Mouse (Mus musculus): Measurements from ENCODE around the gene Syt17. TPM values are rescaled to one million over a fixed set of nuclear protein-coding genes. Genes with fewer than 3 reads are reported as not detected.
"Not testable (repeated sequence)": the region's sequence is repeated elsewhere in the genome, so short reads cannot be mapped to it uniquely, and the experiment has no call there.

The Syt17 gene
- total RNA-seq, 4 experiments from 2014 or later, result 35.8 to 48.1 (median 41.5) TPM

DNA sequence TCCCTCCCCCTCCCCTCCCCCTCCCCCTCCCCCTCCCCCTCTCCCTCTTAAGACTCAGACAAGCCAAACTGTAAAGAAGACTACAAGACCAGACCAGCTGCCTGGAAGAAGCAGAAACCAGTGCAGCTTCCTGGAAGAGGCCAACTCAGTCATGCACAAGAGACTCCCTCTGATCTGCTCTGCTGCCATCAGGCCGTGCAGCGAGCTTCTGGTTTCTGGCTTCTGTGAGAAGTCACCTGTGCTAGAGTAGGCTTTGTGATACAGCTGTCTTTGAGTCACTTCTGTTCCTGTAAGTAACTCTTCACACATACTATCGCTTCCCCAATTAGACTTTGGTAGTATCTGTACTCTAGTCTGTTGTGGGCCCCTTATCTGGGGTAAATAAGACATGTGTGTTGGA, 68.0 kb downstream of the Syt17 start:
- DNase-seq (ENCODE audit: low spot score in 2 of 2), result no peak

DNA sequence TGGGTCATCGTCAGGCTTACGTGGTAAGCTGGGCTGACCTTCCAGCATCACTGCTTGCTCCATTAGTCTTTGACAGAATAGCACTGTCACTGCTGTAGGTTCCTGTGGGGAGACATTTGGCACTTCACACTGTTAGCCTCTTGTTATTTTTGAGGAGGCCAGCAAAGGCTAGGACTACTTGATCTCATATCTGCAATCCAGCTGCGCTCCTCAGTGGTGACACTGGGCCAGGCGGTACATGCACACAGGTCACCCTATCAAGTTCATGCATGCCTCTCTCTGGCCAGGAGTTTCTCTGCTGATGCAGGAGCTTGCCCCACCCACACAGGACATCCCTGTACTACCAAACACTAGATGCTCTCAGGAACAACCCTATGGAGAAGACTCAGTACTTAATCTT, 71.4 kb downstream of the Syt17 start:
- DNase-seq (ENCODE audit: low spot score in 2 of 2), result no peak

DNA sequence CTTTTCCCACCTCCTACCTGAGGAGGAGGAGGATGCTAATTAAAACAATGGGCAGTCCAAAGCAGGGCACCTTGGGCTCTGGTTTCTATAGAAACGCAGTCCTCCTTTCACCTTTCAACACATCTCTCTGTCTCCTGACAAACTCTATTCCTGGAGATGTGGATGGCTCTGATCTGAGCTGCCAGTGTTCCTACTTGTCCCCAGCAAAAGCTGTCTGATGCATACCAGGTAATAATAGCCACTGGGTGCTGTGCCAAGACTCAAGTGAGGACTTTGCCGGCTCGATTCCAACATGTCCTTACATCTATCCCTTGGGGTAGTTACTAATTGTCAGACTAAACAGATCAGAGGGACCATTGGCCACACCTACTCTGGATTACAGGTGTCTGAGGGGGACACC, 72.7 kb downstream of the Syt17 start:
- DNase-seq (ENCODE audit: low spot score in 2 of 2), result peak in 1 of 2 experiments; percentile 67

DNA sequence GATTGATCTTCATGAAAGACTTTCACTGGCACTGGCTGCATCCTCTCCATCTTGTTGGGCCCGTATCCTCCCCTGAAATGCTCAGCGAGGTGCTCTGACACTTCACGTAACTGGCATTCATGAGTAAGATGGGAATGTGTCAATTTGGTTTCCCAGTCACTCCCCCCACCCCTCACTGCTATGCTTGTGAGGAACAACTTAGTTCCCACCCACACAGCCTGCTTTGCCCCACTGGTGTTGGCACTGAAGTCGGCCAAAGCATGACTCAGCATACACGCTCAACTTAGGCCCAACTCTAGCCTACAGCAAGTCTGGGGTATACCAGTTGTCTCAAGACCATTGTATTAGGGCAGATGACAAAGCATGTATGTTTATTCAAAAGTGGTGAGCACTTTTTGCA, 76.7 kb downstream of the Syt17 start:
- DNase-seq (ENCODE audit: low spot score in 2 of 2), result peak in 1 of 2 experiments; percentile 70

DNA sequence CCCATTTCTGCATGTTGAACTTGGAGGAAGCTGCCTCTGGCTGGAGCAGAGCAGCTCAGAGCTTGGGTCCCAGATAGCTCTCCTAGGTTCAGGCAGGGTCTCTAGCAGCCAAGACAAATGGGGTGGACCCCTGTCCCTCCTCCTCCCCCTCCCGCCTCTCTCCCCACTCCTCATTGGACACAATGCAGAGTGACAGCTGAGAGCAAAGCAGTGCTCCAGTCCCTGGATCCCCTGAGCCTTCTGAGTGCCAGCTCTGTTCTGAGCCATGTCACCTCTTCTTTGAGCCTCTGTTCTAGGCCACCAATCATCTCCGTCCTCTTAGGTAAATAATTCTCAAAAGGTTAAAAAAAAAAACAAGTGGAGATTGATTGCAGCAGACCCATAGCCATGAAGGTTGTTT, 78.3 kb downstream of the Syt17 start:
- DNase-seq (ENCODE audit: low spot score in 2 of 2), result no peak

DNA sequence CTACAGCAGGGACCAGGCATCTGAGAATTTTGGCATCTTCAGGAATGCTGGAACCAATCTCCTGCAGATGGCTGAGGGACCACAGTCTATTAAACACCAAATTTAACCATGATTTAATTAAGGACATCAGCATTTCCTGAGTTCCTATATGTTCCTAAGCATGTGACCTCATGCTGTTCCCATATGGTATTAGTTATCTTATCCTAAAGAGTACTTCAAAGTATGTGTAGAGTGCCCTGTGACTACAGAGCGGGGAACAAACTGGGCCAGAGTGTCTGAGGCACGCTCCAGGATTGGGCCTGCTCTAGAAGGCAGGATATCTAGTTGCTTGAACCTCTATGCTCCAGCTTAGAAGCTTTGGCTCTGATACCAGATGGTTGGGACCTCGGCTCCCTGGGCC, 82.1 kb downstream of the Syt17 start:
- DNase-seq (ENCODE audit: low spot score in 2 of 2), result no peak

DNA sequence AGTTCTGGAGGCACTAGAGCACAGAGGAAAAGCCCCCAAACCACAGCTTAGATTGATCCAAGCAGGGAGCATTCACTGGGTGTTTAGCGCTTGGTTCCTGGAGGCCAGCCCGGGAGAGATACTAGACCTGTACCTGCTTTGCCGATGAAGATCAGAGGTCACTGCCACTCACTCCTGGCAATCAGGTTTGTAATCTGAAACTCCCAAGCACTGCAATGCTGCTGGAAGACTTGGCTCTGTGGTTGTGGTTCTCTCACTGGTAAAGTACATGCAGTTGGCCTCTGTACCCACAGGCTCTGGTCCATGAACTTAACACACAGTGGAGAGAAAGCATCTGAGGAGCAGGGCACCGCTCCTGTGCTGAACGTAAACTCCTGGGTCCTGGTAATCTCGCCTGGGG, 82.8 kb downstream of the Syt17 start:
- DNase-seq (ENCODE audit: low spot score in 2 of 2), result no peak

DNA sequence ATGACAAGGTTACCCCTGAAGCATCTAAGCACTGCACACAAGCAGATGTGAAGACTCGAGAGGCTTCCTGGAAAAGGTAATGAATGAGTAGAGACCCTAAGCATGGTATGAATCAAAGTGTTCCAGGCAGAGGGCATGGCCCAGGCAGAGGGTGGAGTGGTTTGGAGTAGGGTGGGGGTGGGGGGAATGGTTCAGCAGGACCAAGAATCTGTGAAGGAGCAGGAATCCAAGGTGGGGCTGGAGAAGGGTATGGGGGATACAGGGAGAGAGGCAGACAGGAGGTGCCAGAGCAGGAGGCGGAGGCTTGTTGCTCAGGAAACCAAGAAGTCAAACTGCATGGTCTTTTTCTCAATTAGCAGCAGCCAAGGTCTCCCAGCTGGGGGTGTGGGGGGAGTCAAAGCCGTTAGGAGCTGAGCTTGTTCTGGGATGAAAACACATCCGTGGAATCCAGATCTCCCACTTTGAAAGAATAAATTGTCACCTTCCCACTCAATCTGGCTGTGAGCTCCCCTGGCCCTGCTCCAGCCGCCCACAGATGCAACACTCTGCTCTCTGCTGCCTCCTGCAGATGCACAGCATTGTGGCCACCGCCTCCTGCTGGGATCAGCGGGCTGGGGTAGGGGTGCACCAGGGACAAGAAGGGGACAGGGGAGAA, 83.5 kb downstream of the Syt17 start:
- peak; percentile 89 to 92 for DNase-seq (ENCODE audit: low spot score in 2 of 2)

DNA sequence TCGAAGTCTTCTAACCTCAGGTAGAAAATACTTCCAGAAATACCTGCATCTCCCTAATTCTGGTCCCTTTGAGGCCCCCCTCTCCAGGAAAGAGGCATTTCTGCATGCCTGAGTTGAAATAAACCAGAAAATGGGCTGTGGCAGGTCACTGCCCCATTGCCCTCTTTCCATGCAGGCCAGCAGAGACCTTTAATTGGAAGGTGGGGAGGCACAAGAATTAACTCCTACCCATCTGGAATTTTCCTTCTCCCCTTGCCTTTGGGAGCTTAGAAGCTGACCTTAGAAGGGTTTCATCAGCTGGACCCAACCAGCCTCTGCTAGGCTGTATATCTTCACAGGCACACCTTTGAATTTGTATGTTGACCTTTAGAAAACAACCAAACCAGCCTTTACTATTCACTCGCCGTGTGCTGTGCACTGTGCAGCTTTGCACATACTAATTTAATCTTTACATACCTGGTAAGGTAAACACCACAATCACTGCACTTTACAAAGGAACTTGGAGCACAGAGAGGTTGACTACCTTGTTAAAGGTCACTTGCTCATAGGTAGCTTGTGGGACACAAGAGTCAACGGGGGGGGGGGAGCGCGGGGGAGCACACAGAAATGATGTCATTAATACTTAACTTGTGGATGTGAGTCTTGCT, 84.3 kb downstream of the Syt17 start:
- DNase-seq (ENCODE audit: low spot score in 2 of 2), result no peak

DNA sequence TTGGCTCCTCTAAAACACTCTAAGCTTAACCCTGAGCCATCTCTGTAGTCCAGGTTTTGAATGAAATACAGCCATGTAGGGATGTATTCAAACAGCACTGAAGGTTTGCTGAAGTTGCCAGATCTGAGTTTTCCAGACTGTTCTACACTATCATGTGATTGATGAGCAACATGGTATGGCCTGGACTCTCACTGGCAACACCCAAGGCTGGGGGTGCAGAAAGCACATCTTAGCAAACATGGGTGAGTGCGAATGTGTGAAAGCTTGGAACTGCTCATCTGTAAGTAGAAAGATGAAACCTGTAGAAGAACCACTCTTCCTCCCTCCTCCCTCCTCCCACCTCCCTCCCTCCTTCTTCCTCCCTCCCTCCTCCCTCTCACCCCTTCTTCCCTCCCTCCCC, 85.1 kb downstream of the Syt17 start:
- DNase-seq (ENCODE audit: low spot score in 2 of 2), result no peak

DNA sequence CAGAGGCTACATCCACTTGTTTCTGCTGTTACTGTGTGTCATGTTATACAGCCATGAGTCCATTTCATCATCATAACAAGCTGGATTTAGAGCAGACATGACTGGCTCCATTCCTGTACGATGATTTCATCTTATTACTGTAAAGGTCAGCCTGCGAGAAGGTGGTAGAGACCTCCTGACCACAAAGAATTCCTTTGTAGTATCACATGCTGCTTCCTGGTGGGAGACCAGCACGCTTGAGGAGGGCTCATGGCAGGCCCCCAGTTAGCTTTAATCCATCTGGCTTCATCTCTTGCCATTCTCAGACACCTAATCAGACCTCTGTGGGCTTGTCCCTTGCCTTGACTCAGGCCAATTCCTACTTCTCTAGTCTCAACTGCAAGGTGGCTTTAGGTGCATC, 85.8 kb downstream of the Syt17 start:
- DNase-seq (ENCODE audit: low spot score in 2 of 2), result no peak

DNA sequence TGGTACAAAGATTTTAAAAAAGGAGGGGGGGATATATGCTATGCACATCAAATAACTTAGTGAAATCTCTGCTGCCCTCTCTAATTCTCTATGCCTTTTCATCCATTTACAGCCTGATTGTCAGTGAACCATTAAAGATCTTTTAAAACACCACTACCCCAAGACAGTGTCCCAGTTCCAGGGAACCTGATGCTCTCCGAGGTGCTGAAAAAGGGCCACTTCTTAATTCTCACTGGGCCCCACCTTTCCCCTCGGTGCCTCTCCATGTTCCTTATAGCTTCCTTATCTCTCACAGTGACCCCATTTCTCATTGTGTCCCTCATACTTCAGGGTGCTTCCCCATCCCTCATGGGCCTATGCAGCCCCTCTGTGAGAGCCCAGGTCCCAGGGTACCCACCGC, 89.0 kb downstream of the Syt17 start:
- DNase-seq (ENCODE audit: low spot score in 2 of 2), result no peak

DNA sequence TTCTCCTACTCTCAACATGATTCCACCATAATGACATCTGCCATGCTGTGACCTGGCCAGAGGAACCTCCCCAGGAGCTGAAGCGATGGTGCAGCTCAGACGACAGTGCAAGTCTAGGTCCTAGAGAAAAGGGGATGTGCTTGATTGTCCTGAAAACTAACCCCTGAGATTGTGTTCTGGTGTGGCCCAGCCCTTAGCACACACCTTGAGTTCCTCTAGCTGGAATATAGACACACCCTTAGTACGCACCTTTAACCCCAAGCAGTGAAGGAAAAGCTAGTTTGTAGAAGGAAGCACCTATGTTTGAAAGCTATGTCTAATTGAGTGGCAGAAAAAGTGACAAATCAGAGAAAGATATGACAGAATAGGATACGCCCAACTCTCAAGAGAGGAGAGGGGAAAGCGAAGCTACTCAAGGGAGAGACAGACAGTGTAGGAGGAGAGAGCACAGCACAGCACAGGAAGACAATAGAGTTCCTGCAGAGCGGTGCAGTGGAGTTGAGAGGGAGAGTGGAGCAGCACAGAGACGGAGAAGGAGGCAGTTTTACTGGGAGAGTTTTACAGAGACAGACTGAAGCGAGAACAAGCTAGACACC, 91.5 kb downstream of the Syt17 start:
- not testable (repeated sequence) for DNase-seq (ENCODE audit: low spot score in 2 of 2)

DNA sequence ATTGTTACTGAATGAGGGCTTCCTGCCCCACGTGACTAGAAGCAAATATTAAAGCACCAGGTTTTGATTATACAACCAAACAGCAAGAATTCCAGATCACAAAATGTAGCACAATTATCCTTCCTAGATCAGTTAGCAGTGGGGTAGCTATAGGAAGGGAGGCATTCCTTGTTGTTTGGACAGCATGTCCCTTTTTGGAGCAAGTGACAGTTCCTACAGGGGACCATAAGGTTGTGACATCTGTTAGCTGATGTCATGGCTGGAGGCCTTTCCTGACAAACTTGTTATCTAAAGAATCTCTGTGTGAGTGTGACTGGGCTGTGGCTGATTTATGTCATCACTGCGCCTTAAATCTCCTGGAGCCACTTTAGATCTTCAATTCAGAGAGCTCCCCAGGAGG, 97.2 kb downstream of the Syt17 start:
- DNase-seq (ENCODE audit: low spot score in 2 of 2), result no peak

DNA sequence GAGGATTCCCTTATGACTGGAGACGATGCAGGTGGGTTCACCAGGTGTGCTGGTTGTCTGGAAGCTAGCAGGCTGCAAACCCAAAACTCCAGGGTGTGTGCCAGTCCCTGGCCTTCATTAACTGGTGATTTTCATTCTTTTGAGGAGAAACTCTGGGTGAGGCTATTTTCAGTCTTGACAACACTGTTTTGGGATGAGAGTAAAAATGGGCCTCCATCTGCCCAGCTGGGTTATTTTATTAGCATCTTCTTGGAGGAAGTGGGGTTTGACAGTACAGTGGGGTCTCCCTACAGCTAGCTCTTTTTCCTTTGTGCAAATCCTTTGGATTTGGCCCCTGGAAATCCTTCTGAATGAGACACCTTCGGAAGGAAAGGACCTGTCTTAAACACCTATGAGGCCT, 101.1 kb downstream of the Syt17 start:
- DNase-seq (ENCODE audit: low spot score in 2 of 2), result no peak

DNA sequence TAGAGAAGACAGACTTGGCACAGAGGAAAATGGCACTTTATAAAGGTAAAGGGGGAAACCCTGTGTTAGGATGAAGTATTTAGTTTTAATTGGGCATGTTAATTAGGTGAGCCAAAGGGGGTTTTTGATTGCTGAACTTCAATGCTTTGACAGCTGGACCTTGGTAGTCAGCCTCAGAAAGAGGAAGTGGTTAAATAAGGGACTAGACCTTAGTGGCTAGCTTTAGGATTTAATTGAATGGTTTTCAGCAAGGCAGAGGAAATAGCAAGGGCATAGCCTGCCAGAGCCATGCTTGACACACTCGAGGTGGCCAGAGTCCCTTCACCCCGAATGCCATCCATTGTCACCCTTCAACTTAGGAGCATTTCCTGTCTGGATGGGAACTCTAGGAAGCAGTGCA, 101.6 kb downstream of the Syt17 start:
- no peak for DNase-seq (ENCODE audit: low spot score in 2 of 2)

DNA sequence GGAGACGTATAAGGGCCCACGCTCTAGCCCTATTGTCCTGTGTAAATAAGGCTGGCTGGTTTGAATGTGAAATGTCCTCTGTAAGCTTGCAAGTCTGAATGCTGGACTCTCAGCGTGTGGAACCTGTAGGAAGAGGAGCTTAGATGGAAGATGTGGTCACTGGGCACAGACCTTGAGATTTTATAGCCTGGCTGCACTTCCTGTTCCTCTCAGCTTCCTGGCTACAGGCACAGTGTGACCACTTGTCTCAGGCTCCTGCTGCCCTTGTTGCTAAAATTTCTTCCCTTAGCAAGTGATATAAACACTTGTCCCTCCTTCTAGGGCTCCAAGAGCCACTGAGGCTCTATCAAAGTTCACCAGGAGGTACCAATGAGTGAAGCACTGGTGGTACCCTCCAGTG, 102.6 kb downstream of the Syt17 start:
- DNase-seq (ENCODE audit: low spot score in 2 of 2), result no peak

DNA sequence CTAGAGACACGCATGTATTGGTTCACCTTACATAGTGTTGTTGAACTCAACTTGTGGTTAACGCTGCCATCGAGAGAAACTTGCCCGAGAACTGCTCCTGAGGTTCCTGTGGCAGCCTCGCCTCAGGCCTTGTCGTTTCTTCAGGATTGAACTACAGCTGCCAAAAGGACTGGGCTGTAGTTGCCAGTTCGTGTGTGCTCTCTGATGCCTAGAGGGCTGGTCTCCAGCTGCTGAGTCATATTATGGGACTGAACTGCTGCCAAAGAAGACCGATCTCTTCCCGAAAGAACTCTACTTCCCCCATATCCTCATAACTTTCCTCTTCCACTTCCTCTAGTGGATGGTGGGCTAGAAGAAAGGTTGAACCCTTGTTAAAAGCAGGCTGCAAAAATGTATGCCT, 103.3 kb downstream of the Syt17 start:
- no peak for DNase-seq (ENCODE audit: low spot score in 2 of 2)

Other genes with a start within 250 kb of the Syt17 start
- 10 to 100 TPM; 61.6 to 80.7 (median 69.0) TPM for gene Smg1, start 204.6 kb downstream of the Syt17 start, total RNA-seq (2022)
- gene Itpripl2, start 43.8 kb upstream of the Syt17 start, total RNA-seq (2022), result 1 to 10 TPM; 4.1 to 5.3 (median 4.7) TPM
- gene Coq7, start 85.1 kb upstream of the Syt17 start, total RNA-seq (2022), result 10 to 100 TPM; 32.8 to 36.3 (median 34.3) TPM
- gene Tmc7, start 136.5 kb upstream of the Syt17 start, total RNA-seq (2022), result 10 to 100 TPM; 15.2 to 20.8 (median 17.5) TPM
- under 1 TPM in 3 of 4 experiments, not detected in 1; 0.25 to 0.74 (median 0.67) TPM for gene Tmc5, start 149.1 kb upstream of the Syt17 start, total RNA-seq (2022)

Measured in left cerebral cortex, adult 8-10 months (tissue).